Mouse (Mus musculus): ENCODE data around the gene Tmem204.
"Not testable (repeated sequence)": the region's sequence is repeated elsewhere in the genome, so short reads cannot be mapped to it uniquely, and the experiment has no call there.

Tmem204 gene

DNA sequence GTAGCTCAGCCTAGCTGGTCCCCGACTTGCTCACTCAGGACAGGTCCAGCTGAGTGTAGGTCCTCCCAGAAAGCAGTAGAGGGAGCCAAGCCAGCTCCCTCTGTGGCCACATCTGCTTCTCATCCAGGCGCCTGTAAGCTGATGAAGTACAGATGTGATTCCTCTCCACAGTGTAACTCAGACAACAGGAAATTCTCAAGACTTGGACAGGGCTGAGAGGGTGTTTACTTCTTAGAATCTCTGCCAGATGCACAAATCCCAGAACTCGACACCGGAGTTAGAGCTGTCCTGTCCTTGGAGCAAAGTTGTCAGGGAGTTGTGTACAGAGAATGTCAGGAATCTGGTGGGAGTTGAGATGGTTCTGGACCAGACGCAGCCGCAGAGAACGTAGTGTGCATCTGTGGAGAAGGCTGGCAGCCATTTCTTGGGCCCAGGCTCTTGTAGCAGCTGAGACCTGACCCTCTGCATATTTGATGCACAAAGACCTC is at the start of gene Tmem204:
Gene Tmem204 (minus strand): TSS at position 148 of the 488 bp plus-strand sequence.
- in situ Hi-C loops (cut with MboI, MseI): no loop called here

DNA sequence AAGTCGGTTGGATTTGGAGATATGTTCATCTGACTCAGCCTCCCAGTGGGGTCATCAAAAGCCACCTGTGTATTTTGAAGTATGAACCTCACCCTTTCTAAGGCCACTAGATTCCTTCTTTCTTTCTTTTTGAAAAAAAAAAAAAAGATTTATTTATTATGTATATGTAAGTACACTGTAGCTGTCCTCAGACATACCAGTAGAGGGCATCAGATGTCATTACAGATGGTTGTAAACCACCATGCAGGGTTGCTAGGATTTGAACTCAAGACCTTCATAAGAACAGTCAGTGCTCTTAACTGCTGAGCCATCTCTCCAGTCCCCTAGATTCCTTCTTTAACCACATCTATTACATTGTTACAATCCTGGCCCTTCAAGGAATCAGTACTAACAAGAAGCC is 46.7 kb upstream of the Tmem204 start:
- in situ Hi-C loops (cut with MboI, MseI): no loop called here

DNA sequence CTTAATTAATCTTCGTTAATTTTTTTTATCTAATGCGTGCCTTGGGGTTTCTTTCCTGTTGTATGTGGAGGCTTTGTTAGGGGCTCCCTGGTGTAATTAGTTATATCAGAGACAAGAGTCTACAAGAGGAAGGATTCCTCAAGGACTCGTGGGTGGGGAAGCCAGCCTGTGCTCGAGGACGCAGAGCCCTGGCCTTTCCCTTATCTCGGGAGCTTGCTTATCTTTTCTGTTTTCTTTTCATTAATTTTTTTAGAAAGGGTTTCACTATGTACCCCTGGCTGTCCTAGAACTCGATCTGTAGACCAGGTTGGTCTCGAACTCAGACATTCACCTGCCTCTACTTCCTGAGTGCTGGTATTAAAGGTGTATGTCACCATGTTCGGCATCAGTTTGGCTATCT is 44.3 kb upstream of the Tmem204 start:
- in situ Hi-C loops (cut with MboI, MseI): no loop called here

DNA sequence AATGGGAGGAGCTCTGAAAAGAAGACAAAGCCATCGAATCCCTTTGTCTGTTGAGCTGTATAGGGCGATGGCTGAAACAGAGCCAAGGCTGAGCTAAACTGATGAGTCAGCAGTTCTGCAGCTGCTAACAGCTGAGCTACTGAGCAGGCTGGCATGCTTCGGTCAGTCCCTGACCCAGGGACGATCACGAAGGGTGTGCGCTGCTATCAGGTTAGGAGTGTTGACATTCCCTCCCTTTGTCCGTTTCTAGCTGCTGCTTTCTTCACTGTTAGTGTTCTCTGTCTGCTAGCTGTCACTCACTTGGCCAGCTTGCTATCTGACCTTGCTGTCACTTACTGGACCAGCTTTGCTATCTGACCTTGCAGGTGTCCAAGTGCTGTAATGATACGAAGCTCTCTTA is 43.7 kb upstream of the Tmem204 start:
- in situ Hi-C loops (cut with MboI, MseI): no loop called here

DNA sequence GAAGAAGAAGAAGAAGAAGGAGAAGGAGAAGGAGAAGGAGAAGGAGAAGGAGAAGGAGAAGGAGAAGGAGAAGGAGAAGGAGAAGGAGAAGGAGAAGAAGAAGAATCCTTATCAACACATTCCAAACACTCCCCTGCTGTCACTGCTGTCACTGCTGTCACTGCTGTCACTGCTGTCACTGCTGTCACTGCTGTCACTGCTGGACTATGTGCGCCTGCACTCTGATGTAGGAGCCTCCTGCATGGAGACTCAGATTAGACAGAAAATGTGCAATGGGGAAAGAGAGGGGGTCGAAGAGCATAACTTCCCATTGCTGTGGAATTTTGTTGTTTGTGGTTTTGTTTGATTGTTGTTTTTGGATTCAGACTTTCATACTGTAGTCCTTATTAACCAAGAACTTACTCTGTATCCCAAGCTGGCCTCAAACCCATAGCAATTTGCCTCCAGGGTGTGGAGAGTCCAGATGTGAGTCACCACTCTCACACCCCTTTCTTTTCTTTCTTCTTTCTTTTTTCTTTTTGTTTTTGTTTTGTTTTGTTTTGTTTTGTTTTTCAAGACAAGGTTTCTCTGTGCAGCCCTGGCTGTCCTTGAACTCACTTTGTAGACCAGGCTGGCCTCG is 42.2 kb upstream of the Tmem204 start:
- in situ Hi-C loops (cut with MboI, MseI): not testable (repeated sequence)

DNA sequence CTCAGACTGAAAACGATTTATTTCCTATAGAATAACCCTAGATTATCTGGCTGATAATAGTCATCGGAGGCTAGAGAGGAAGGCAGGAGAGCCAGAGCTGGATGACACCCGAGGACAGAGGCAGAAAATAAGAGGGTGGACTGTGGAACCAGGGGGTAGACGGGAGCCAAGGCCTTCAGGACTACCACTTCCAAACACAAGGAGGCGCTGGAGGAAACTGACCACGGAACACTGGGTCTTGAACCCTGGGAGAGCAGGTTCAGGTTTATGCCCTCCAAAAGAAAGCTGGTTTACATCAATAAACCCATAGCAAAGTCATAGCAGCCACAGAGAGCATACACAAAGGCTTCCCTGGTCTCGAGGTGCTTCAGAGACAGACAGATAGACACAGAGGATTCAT is 40.6 kb upstream of the Tmem204 start:
- in situ Hi-C loops (cut with MboI, MseI): no loop called here

DNA sequence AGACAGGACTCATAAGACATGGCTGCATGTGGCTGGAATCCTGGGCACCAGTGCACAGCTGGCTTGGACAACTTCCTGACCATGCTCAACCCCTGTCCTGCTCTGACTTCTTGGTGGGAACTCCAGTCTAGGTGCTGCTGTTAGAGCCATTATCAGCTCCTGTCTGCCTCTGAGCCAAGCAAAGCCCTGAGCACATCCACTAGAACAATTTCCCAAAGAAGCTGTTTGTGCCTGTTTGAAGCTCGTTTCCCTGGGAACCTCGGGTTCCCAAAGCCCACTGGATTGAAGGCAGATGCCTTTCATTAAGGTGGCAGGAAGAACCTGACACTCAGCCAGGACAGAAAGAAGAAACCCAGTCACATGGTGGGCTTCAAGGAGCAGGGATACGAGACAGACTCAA is 37.0 kb upstream of the Tmem204 start, which contains the start of gene Ptx4:
Gene Ptx4 (plus strand): TSS at position 355 of the 400 bp plus-strand sequence.
- in situ Hi-C loops (cut with MboI, MseI): no loop called here

DNA sequence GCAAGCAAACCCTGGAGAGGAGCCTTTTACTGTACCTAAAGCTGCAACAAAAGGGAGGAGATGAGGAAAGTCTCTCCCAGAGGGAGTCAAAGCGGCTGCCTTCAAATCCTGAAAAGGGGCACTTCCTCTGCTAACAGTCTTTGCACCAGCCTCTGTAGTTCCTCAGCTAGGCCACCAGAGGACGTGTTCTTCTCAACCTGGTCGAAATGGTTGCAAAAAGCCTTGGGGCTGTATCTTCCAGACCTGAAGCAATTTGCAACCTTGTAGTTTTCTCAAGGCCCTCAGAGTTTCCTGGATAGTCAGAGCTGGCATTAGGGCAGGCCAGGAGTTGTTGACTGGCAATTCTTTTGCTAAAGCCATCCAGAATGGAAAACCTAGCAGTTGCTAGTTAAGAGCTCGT is 33.9 kb upstream of the Tmem204 start:
- in situ Hi-C loops (cut with MboI, MseI): no loop called here

DNA sequence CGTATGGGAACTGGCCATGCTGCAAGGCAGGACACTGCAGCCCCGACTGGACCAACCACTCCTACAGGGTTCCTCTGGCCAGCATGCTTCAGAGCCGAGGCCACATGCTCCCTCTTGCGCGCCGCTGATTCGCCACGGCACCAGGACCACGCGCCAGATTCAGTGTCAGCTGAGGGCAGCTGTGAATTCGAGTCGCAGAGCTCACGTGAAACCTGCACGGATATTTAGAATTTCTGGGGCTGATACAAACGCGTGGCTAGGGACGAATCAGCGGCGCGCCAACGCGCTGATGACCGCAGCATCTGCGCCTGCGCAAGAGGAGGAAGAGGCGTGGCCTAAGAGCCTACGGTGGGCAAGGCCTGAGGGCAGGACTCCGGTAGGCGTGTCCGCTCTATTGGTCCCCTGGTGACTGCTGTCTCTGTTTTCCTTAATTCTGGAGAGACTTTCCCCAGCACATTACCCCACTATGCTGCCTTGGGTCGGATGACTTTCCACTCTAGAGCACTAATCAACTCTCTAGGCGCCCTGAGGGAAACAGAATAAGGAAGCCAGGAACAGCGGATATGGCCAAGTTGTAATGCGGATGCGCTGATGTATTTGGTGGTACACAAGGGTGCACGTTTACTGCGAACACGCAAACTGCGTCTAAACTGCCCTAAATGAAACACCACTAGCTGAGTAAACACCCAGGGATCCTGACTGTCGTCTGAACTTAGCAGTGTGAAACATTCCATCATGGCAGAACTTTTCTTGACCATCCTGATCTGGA is 32.5 kb upstream of the Tmem204 start, which contains the start of gene Telo2:
Gene Telo2 (minus strand): TSS at position 304 of the 769 bp plus-strand sequence.
- in situ Hi-C loops (cut with MboI, MseI): no loop called here

DNA sequence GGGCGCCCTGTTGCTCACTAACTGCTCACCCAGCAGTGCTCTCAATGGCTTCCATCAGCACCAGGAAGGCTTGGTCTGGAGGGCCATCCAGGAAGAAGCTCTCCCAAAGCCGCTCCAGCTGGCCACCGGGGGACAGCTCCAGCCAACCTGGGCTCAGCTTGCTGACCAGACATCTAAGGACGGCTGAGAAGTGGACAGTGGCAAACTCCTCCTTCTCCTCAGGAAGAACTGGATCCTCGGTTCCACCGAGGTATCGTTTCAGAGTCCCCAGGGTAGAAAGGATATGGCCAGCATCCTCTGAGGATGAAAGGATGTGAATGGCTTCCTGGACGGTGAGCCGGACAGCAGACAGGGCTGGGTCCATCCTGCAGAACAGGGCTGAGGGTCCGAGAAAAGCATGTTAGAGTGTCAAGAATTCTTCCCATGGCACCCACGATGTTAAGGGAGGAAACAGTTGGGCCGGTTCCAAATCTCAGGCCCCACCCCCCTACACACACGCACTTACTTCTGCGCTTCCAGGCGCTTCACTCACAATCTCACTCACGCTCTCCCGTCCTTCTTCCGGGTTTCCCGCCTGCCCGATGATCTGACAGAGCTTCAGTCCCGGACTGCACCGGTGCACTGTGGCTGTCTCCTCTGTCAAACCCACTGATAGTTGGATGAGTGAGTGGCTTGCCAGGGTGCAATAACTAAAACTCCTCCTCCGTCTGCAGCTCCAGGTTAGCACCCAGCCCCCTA is 31.7 kb upstream of the Tmem204 start:
- in situ Hi-C loops (cut with MboI, MseI): no loop called here

DNA sequence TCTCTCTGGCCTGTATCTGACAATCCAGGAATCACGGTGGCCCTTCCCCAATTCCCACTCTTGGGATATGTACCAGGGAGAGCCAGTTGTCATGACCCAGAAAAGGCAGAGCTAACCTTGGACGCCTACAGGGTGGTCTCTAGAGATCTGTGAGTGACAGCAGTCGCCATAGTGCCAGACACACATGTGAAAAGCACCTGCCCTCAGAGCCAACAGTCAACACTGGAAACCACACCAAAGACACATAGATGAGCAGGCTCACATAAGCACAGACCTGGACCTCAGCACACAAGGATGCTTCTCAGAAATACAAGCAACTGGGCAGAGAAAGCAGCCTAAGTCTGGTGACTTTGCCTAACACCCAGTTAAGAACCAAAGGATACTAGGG is 29.0 kb upstream of the Tmem204 start:
- in situ Hi-C loops (cut with MboI, MseI): no loop called here

DNA sequence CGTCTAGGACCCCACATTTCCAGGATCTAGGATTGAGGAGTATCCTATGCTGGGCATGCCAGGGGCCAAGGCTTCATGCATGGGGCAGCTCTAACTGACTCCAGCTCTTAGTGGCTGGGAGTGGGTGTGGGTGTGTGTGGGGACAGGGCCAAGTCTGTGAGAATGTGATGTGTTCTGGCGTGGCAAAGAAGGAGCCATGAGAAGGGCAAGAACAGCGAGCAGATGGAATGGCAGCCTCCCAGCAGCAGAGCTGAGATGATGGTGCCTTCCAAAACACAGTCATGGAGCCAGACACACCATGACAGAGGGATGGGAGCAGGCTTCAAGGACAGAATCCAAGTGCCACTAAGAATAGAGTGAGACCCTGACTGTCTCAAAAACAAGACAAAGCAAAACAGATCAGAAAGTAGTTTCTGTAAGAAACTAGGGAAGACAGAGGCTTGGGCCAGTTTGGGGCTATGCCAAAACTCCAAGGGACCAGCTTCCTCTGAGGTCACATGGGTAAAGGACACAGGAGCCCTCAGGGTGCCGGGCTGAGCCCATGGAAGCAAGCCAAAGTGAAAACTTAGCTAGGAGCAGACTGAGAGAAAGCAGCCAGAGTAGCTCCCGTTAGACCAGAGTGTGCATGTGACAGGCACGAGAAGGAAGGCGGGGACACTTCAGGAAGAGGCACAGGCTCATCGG is 28.5 kb upstream of the Tmem204 start:
- in situ Hi-C loops (cut with MboI, MseI): no loop called here

DNA sequence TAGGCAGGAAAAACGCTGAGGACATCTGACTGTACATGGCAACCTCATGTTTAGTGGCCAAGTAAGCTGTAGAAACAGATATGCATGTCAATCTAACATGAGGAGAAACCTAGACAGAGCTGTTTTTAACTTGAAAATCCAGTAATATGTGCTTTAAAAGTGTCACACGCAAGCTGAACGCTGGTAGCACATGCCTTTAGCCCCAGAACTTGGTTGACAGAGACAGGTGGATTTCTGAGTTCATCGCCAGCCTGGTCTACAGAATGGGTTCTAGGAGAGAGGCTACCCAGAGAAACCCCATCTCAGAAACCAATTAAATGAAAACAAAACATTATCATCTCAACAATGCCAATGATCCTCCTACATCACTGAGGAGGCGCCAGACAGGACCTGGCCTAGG is 27.8 kb upstream of the Tmem204 start:
- in situ Hi-C loops (cut with MboI, MseI): no loop called here

DNA sequence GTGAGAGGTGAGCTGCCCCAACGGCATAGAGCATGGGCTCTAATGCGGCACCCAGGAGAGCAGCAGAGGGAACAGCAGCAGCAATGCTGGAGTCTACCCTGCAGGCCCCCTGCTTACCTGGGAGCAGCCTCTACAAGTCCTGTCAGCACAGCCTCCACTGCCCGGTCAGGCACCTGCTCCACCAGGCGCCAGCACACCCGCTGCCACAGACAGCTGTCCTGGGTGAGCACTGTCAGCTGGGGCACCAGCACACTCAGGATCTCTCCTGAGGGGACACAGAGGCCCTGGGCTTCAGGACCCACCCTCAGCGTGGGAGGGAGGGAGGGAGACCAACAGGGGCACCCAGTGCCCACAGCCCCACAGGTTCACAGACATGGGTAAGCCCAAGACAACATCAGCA is 27.2 kb upstream of the Tmem204 start:
- in situ Hi-C loops (cut with MboI, MseI): no loop called here

DNA sequence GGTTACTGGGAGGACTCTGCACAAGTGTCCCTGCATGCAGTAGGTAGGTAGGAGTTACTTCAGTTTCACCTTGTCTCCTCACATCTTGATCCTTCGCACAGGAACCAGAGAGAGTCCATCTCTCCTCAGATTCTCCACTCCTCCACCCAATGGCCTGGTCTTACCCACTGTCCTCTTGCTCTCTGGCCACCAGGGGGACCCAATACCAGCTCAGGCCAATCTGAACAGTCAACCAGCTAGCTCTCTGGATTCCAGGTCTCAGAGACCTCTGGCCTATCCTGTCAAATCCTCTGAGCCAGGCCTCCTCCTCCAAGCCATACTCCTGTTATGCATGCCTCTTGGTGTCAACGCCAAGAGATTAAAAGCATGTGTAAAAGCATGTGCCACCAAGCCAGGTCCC is 26.2 kb upstream of the Tmem204 start:
- in situ Hi-C loops (cut with MboI, MseI): loop anchor here (5.0 kb wide), 1 partner anchor 58 kb away; no protein-coding TSS in a partner anchor

DNA sequence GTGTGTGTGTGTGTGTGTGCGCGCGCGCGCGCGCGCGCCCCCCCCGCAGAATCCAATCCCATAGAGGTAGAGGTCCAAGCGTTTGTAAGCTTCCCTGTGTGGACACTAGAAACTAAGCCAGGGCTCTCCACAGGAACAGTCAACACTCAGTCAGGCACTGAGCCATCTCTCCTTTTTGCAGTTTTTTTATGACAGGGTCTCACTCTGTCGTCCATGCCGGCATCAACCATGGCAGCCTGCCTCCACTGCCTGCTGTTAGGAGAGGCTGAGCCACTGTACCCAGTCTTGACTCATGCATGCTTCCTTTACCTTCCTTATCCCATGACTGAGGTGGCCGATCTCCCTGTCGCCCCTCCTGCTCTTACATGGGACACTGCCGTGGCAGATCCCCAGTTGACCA is 24.4 kb upstream of the Tmem204 start:
- in situ Hi-C loops (cut with MboI, MseI): loop anchor here (5.0 kb wide), 1 partner anchor 60 kb away; no protein-coding TSS in a partner anchor

DNA sequence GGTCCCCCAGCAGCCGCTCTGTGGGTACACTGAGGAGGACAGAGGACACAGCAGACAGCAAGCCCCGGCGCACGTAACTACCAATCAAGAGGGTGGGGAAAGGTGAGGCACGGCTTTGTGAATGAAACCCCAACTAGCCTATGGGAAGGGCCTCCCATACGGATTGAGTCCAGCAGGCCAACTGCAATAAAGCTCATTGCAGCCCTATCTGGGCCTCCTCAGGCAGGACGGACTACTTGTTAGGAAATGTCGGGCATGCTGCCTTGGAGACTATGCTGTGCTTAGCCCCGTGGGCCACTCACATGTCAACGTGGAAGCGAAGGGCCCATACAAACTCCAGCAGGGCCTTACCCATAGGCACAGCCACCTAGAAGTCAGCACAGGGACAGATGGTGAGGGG is 17.9 kb upstream of the Tmem204 start:
- in situ Hi-C loops (cut with MboI, MseI): no loop called here

DNA sequence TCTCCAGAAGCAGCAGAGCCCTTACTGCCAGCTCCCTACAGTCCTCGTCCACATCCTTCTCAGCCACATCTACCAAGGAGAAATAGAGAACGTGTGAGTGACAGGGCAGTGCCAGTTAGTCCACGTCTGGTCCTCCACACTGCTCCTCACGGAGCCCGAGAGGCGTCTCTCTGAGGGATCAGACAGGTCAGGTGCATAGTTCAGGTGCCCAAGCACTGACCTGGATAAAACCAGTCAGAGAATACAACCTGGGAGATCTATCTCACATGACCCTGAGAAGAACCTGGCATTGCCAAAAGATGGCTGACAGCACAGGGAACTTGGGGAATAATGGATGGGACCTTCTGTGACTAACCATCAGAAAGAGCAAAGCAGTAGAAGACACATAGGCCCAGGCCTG is 16.7 kb upstream of the Tmem204 start:
- in situ Hi-C loops (cut with MboI, MseI): no loop called here

DNA sequence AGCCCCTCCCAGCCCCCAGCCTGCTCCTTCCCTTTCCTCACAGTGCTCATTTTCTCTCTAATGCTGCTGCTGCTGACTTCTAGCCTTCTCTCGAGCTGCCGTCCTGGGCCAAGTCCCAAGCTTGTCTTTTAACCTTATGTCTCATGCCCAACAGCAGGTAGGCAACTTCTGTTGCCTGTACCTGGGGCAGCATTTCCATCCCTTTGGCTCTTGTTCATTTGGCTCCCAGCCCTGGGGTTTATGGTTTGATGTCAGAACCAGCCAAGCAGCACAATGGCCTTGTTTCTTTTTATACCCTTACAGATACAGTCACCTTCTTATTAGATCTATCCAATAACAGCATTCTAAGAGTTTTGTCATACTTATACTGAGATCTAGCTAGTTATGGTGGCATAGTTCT is 12.8 kb upstream of the Tmem204 start:
- in situ Hi-C loops (cut with MboI, MseI): no loop called here

DNA sequence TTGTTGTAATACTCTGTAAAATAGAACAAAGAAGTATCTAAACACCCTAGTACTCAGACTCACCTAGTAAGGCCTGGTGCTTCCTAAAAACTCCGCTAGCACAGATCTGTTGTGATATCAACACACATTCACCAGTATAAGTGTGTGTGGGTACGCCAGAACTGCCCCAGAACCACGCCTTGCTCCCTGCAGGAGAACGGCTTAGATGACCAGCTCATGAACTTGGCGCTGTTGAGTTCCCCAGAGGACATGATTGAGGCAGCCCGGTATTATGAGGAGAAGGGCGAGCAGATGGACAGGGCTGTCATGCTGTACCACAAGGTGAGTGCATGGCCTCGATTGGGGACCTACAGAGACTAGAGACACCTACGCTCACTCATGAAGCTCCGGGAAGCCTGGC is 7.1 kb upstream of the Tmem204 start:
- in situ Hi-C loops (cut with MboI, MseI): no loop called here

DNA sequence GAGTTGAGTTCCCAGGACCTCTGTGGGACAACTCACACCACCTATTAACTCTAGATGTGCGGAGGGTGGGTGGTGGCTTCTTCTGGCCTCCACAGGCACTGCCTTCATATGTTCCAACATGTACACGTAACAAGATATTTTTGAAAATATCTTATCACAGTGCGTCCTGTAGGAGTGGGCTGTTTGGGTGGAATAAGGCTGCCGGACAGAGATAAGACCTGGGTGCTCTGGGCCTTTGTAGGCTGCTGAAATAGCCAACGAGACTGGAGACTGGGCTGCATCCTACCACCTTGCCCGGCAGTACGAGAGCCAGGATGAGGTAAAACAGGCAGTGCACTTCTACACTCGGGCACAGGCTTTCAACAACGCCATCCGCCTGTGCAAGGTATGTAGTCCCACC is 5.8 kb upstream of the Tmem204 start:
- in situ Hi-C loops (cut with MboI, MseI): no loop called here

DNA sequence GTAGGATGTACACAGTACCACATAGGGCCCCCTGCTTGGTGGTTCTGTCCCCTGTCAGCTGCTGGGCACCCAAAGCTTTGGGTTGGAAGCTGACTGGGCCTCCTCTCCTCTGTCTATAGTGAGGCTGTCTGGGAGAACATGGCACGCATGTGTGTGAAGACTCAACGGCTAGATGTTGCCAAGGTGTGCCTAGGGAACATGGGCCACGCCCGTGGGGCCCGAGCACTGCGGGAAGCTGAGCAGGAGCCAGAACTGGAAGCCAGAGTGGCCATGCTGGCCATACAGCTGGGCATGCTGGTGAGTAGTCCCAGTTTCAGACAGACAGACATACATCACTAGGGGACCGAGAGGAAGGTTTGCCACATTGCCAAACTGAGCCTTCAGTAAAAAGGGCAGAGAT is 3.3 kb upstream of the Tmem204 start:
- in situ Hi-C loops (cut with MboI, MseI): no loop called here
